Mouse (Mus musculus) lung, embryonic 15.5 days (tissue): ENCODE measurements around the gene Gstm1. TPM values are rescaled to one million over a fixed set of nuclear protein-coding genes. Genes with fewer than 3 reads are reported as not detected.

Experiments
- polyA plus RNA-seq: library from polyadenylated mRNA; unstranded; fragments of >200 nt; fragmentation: Nextera tagmentation; extraction: Ambion mirVana; gene quantifications from 2 replicates; pipeline ENCODE4 v1.2.1, GENCODE M21; 2015

Gene Gstm1
- polyA plus RNA-seq, 1 experiment from 2014 or later, result 66.4 TPM

Other genes with a start within 250 kb of the Gstm1 start
- gene Eps8l3, start 140.7 kb downstream of the Gstm1 start, polyA plus RNA-seq, result not detected in 2 replicates
- gene Gstm5, start 122.2 kb downstream of the Gstm1 start, polyA plus RNA-seq, result 116 and 127 TPM in 2 replicates
- 12.2 and 12.7 TPM in 2 replicates for gene Gstm7, start 86.2 kb downstream of the Gstm1 start, polyA plus RNA-seq
- 3.2 and 4.9 TPM in 2 replicates for gene Gstm6, start 74.2 kb downstream of the Gstm1 start, polyA plus RNA-seq
- 0.13 and 0.22 TPM in 2 replicates for gene Gstm3, start 48.7 kb downstream of the Gstm1 start, polyA plus RNA-seq
- 138 and 145 TPM in 2 replicates for gene Gstm2, start 31.5 kb downstream of the Gstm1 start, polyA plus RNA-seq
- gene Gstm4, start 26.9 kb upstream of the Gstm1 start, polyA plus RNA-seq, result 16.7 TPM in 2 replicates
- 38.1 and 38.4 TPM in 2 replicates for gene Ampd2, start 68.7 kb upstream of the Gstm1 start, polyA plus RNA-seq
- gene Gnat2, start 74.8 kb upstream of the Gstm1 start, polyA plus RNA-seq, result 0.48 and 0.96 TPM in 2 replicates
- gene Gnai3, start 128.2 kb upstream of the Gstm1 start, polyA plus RNA-seq, result 162 and 165 TPM in 2 replicates
- gene Gpr61, start 136.9 kb upstream of the Gstm1 start, polyA plus RNA-seq, result 0.07 TPM in 1 of 2 replicates, not detected in the other
- 2.0 and 3.0 TPM in 2 replicates for gene Amigo1, start 168.4 kb upstream of the Gstm1 start, polyA plus RNA-seq
- gene Cyb561d1, start 183.2 kb upstream of the Gstm1 start, polyA plus RNA-seq, result 2.6 and 3.4 TPM in 2 replicates
- gene Atxn7l2, start 193.0 kb upstream of the Gstm1 start, polyA plus RNA-seq, result 14.5 TPM in 2 replicates
- 0.42 and 0.54 TPM in 2 replicates for gene Sypl2, start 208.7 kb upstream of the Gstm1 start, polyA plus RNA-seq
- 289 and 312 TPM in 2 replicates for gene Psma5, start 239.0 kb upstream of the Gstm1 start, polyA plus RNA-seq